Mouse (Mus musculus) spleen, adult 10 weeks (tissue): ENCODE measurements around the gene Tmem198. TPM values are rescaled to one million over a fixed set of nuclear protein-coding genes. Genes with fewer than 3 reads are reported as not detected.

Source experiments
- polyA plus RNA-seq: library from polyadenylated mRNA; stranded (reverse); fragments of 350-450 nt; fragmentation: Illumina TruSeq; extraction: RNeasy Lipid Tissue Mini Kit (QIAGEN cat#74804); gene quantifications from one replicate; pipeline ENCODE4 v1.2.3, GENCODE M21; 2015; ENCODE audit warnings: low replicate concordance; ENCODE audit not compliant: insufficient read depth

Tmem198 gene
- polyA plus RNA-seq: 0.21 TPM

DNA sequence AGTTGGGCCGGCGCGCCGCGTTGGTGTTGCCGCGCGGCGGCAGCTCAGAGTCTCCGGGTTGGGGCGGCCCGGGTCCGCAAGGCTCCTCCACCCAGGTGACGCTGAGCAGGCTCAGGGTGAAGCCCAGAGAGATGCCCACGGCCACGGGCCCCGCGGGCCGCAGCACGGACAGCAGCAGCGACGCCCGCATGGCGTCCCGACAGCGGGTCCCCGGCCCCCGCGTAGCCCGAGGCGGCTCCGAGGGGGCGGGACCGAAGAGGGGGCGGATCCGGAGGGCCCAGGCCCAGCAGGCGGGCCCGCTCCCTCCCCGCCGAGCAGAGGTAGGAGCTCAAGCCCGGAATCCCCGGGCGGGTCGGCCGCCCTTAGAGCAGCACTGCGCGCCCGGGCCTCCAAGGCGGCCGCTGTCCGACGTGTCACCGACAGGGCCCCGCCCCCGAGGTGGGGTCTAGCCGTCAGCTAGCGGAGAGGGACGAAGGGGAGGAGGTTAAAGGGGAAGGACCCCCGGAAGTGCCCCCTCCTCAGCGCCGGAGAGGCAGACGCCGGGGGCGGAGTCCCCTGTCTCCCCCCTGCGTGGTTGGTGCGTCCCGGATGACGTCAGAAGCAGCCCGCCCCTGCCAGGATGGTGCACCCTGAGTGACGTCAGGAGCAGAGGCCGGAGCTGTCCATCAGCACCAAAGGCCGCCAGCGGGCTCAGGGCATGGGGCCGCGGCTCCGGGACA is at the start of gene Tmem198, which contains the start of gene Chpf:
Gene Tmem198, plus strand, starts transcription at position 617 of the 719 bp plus-strand sequence.
Gene Chpf, minus strand, starts transcription at position 392 of the 719 bp plus-strand sequence.

DNA sequence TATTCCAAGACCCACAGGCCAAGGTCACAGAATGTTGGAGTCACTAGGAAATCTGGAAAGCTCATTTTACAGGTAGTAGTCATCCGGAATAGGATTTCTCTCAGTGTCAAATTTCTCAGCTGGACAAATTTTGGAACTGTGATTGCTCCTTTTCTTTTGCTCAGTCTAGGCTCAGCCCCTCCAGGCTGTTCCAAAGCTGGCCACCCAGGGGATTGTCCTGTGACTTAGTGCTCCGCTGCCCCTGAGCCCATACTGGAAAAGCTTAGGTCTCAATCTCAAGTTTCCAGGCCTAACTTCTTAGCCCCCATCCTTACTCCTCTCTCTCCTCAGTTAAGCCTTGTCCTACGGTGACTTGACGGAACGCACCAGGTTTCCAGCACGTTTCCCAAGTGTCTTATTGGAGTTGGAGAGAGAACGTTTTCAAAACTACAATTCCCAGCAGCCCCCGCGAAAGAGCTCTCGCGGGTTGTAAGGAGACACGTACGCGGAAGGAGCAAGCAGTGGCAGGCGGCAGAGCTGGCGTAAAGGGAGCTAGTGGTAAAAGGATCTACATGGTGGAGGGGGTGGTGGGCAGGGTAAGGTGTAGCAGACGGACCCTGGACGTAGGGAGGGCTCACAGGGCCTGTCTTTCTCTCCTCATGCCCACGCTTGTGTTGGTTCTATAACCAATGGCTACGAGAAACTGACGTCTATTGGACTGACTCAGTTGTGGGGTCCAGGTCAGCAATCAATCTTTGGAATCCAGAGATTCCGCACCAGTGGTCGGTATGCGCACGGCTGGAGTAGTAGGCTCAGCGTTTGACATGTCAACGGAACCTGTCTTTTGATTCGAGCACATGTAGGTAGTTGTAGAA is 43.6 kb upstream of the Tmem198 start, which contains the start of gene Gmppa:
Gene Gmppa, plus strand, starts transcription at position 456 of the 854 bp plus-strand sequence.

DNA sequence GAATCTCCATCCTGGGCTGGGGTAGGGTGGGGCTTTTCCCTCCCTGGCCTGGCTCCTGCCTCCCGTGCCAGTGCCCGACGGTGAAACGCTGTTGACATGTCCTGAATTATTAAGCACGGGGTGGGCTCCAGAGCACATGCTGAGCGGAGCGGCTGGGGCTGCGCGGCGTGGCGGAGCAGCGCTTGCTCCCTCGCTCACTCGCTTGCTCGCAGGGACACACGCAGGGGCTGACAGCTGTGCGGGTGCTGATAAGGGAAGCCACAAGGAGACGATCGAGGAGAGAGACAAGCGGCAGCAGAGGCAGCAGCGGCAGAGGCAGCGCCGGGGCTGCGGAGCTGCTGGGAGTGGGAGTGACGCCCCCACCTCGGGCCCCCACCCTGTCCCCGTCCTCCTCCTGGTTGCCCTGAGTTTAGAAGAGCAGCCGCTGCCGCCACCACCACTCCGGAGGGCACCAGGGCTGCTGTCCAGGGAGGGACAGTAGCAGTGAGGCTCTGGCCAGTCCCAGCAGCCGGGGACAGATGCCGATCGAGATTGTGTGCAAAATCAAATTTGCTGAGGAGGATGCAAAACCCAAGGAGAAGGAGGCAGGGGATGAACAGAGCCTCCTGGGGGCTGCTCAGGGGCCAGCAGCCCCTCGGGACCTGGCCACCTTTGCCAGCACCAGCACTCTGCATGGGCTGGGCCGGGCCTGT is 28.9 kb upstream of the Tmem198 start, which contains the start of gene Asic4:
Gene Asic4, plus strand, starts transcription at position 123 of the 692 bp plus-strand sequence.

DNA sequence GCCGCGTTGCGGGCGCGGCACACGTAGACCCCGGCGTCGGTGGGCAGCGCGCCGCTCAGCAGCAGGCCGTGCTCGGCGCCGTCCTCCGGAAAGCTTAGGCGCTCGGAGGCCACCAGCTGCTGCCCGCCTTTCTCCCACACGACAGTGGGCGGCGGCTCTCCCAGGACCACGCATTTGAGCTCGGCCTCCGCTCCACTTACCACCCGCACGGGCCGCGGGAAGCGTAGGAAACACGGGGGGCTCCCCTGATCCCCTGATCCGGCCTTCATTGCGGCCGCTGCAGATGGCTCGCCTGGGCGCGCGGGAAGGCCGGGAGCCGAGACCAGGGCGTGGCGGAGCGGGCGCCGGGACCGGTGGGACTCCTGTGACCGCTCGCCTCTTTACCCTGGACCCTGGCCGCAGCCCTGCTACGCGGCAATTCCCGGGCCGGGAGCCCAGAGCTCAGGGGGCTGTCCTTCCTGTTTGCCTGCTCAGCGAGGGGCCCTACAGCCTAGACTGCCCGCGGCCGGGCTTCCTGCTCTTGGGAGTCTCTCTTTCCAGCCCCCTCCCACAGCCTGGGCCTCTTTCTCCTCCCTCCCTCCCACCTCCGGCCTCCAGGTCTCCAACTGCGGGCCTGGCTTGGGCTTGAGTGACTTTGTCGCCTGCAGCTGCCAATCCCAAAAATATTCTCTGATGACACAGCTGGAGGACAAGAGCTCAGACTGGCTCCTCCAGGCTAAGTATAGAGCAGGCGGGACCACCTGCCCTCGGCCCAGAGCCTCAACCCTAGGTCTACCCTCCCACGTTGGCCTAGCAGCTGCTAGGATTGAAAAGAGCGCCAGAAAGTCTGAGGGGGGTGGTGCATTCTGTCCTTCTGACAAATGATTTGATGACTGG is 26.9 kb downstream of the Tmem198 start, which contains the start of gene Obsl1:
Gene Obsl1, minus strand, starts transcription at position 497 of the 876 bp plus-strand sequence.

DNA sequence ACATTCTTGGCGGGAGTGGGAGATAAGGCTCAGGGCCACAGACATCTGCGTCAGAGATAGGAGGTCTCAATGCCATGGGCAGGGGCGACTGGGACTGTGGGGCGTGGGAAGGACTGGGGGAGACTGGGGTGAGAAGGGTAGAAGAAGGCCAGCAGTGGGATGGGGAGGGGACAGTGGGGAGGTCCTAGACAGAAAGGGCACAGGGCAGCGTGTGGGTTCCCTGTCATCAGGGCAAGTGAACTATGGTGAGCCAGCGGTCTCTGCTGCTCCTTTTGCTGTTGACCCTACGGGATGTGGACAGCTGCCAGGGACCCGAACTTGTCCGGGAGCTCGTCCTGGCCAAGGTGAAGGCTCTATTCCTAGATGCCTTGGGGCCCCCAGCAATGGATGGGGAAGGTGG is 27.7 kb downstream of the Tmem198 start, which contains the start of gene Inha:
Gene Inha, plus strand, starts transcription at position 72 of the 400 bp plus-strand sequence.

DNA sequence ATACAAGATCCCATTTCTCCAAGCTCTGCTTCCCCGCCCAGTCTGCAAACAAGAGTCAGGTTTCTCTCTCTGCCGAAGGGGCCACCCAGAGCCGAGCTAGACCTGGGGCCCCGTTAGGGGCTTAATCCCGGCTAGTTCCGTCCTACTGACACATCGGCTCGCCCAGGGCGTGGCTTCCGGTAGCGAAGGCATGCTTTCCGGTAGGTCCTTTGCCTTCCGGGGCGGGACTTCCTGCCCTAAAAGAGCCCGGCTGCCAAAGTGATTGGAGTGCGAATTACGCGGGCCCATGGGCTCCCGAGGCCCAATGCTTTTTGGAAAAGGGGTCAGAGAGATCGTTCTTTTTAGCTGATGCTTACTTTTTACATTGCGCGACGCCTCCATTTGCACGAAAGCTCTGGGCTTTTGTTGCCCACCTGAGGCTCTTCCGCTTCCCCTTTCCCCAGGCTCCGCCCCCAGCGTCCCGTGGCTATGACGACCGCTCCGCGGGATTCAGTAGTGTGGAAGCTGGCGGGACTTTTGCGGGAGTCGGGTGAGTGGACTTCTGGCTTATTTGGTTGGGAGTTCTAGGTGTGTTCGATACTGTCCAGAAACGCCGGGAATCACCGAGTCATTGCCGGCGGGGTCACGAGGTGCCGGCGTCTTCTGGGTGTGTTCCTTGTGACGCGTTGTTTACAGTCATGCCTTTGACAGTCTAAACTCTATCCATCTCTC is 42.1 kb downstream of the Tmem198 start, which contains the start of gene Stk11ip:
Gene Stk11ip, plus strand, starts transcription at position 209 of the 711 bp plus-strand sequence.

Other genes starting within 250 kb of the Tmem198 start
- not detected for gene A630095N17Rik, start 247.4 kb upstream of the Tmem198 start, polyA plus RNA-seq
- 31.4 TPM for gene Dnajb2, start 243.1 kb upstream of the Tmem198 start, polyA plus RNA-seq
- gene Ptprn, start 215.0 kb upstream of the Tmem198 start, polyA plus RNA-seq: not detected
- not detected for gene Resp18, start 201.1 kb upstream of the Tmem198 start, polyA plus RNA-seq
- 14.7 TPM for gene Dnpep, start 161.5 kb upstream of the Tmem198 start, polyA plus RNA-seq
- 23.7 TPM for gene Des, start 119.2 kb upstream of the Tmem198 start, polyA plus RNA-seq
- 4.5 TPM for gene Speg, start 104.2 kb upstream of the Tmem198 start, polyA plus RNA-seq
- gene Gmppa, start 43.6 kb upstream of the Tmem198 start, polyA plus RNA-seq: 50.7 TPM
- gene Asic4, start 29.1 kb upstream of the Tmem198 start, polyA plus RNA-seq: not detected
- 1.1 TPM for gene Chpf, start 225 bp upstream of the Tmem198 start, polyA plus RNA-seq
- gene Obsl1, start 26.9 kb downstream of the Tmem198 start, polyA plus RNA-seq: 1.4 TPM
- gene Inha, start 27.5 kb downstream of the Tmem198 start, polyA plus RNA-seq: 0.32 TPM
- gene Stk11ip, start 42.0 kb downstream of the Tmem198 start, polyA plus RNA-seq: 32.4 TPM
- gene Slc4a3, start 66.7 kb downstream of the Tmem198 start, polyA plus RNA-seq: 0.81 TPM